Mouse (Mus musculus) midbrain, embryonic 15.5 days (tissue): ENCODE measurements around the gene Tmem38b. TPM values are rescaled to one million over a fixed set of nuclear protein-coding genes. Genes with fewer than 3 reads are reported as not detected.
A peak's percentile ranks its signal among the peaks of the same experiment; 100 is the strongest.
"Not testable (repeated sequence)": the region's sequence is repeated elsewhere in the genome, so short reads cannot be mapped to it uniquely, and the experiment has no call there.

Source experiments
- ATAC-seq: fragments of 200-750 bp; cut with Nextera tagmentation; replicated peaks from 2 replicates; pipeline ENCODE4 v1.8.0; 2017; ENCODE audit warnings: moderate TSS enrichment
- H3K27ac ChIP-seq: fragments of 300-500 bp; sonication (generic); 2 replicates; pipeline ENCODE4 v1.5.1; 2015; ENCODE audit warnings: mild to moderate bottlenecking, inconsistent platforms
- H3K27me3 ChIP-seq: fragments of 300-500 bp; sonication (generic); replicated peaks from 2 replicates; pipeline ENCODE4 v1.6.1; 2015; ENCODE audit warnings: inconsistent platforms
- H3K36me3 ChIP-seq: fragments of 300-500 bp; sonication (generic); replicated peaks from 2 replicates; pipeline ENCODE4 v1.6.1; 2015; ENCODE audit warnings: inconsistent platforms
- H3K4me1 ChIP-seq: fragments of 300-500 bp; sonication (generic); 2 replicates; pipeline ENCODE4 v1.6.1; 2015; ENCODE audit warnings: inconsistent platforms
- H3K4me2 ChIP-seq: fragments of 300-500 bp; sonication (generic); 2 replicates; pipeline ENCODE4 v1.6.1; 2015; ENCODE audit warnings: inconsistent platforms, mild to moderate bottlenecking, moderate library complexity
- H3K4me3 ChIP-seq: fragments of 300-500 bp; sonication (generic); 2 replicates; pipeline ENCODE4 v1.5.1; 2015; ENCODE audit warnings: mild to moderate bottlenecking, inconsistent platforms
- H3K9ac ChIP-seq: fragments of 300-500 bp; sonication (generic); 2 replicates; pipeline ENCODE4 v1.6.1; 2015; ENCODE audit warnings: mild to moderate bottlenecking, inconsistent platforms
- H3K9me3 ChIP-seq: fragments of 300-500 bp; sonication (generic); 2 replicates; pipeline ENCODE4 v1.6.1; 2016; ENCODE audit warnings: inconsistent platforms
- WGBS: fragments of 180-500 bp; shearing (Covaris S2); methylation state at CpG from one replicate; pipeline ENCODE4 v1.1.7; 2015; ENCODE audit warnings: mixed read lengths; 5-methylcytosine and 5-hydroxymethylcytosine counted together
- polyA plus RNA-seq: library from polyadenylated mRNA; unstranded; fragments of >200 nt; fragmentation: Nextera tagmentation; extraction: Ambion mirVana; gene quantifications from 2 replicates; pipeline ENCODE4 v1.2.1, GENCODE M21; 2015

The Tmem38b gene
- polyA plus RNA-seq, 1 experiment from 2014 or later, result 7.4 TPM

- Histone ChIP-seq H3K4me3 (no peak overlapping the region), H3K4me2 (no peak overlapping the region), H3K4me1 (peaks cover 22% of the 10 kb centered on the region), H3K9ac (no peak overlapping the region), H3K27ac (no peak overlapping the region), H3K27me3 (no peaks in the 10 kb centered on the region), H3K36me3 (no peaks in the 10 kb centered on the region), H3K9me3 (no peaks in the 10 kb centered on the region)
- WGBS, result 36% methylated on average over 7 of the region's 7 CpGs
- ATAC-seq, result no peak
Measured at GRCm38 (mm10) chr4:53798896-53799676, 26.8 kb upstream of the Tmem38b start.

DNA sequence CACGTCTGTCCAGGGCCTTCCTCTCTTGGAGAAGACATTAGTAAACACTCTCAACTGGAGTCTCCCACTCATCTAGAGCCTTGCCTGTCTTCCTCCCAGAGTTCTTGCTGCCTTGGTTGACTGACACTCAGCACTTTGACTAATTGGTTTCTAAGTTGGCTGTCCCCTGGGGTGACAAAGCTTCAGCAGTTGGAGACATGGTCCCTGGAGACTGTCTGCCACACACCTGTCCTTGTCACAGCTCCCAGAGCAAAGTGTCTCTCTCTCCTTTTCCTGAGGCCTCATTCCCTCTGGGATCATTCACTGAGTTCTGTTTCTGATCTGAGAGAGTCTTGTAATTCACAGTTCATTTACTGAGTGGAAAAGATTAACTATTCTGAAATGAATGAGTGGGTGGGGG, 26.1 kb upstream of the Tmem38b start:
- H3K36me3 ChIP-seq, result no peaks in the 10 kb centered on the region
- no peaks in the 10 kb centered on the region for H3K27me3 ChIP-seq
- H3K9me3 ChIP-seq, result no peaks in the 10 kb centered on the region
- H3K9ac ChIP-seq, result no peak overlapping the region
- no peak overlapping the region for H3K27ac ChIP-seq
- no peak overlapping the region for H3K4me3 ChIP-seq
- WGBS, result 44% methylated on average over 1 of the region's 1 CpGs
- ATAC-seq, result no peak; the same call in 1 of the 2 replicates
- peaks cover 22% of the 10 kb centered on the region for H3K4me1 ChIP-seq
- no peak overlapping the region for H3K4me2 ChIP-seq

DNA sequence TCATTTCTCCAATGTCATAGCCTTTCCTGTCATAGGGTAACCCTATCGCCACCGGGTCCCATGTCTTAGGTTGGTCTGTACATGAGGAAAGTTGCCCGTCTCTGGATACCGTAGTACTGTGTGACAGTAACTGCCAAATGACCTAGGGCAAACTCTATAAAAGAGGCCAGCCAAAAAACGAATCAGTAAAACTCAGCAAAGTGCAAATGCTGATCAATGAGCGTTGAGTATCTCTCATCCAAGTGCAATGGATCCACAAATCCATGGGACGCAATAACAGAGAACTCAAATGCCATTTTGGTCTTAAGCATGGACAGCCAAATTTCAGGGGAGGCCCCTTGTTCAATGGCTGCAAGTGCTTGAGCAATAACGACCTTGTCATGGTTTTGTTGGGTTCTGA, 22.2 kb upstream of the Tmem38b start:
- 92% methylated on average over 8 of the region's 8 CpGs for WGBS
- H3K9me3 ChIP-seq, H3K4me2 ChIP-seq, H3K36me3 ChIP-seq, ATAC-seq, H3K27me3 ChIP-seq, H3K9ac ChIP-seq, H3K4me3 ChIP-seq, H3K4me1 ChIP-seq, H3K27ac ChIP-seq: not testable (repeated sequence)

DNA sequence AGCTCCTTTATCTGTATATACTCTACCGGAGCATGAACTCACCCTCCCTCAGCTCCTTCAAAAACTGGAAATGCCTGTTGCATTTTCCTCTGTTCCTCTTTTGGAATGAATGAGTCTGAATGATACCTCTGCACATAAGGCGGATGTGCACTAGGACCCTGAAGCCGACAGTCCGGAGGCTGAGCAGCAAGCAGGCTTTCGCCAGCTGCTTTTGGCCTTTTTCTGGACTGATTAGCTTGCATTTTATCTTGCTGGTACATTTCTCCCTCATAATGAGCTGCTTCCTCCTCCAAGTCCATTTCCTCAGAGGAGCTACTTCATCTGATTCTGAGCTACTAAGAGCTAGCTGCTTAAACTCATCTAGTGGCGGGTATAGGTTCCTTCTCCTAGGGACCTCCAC, 19.4 kb upstream of the Tmem38b start:
- H3K4me3 ChIP-seq, H3K9ac ChIP-seq, H3K36me3 ChIP-seq, H3K4me2 ChIP-seq, H3K9me3 ChIP-seq, H3K27me3 ChIP-seq, ATAC-seq, H3K27ac ChIP-seq, H3K4me1 ChIP-seq: not testable (repeated sequence)
- 77% methylated on average over 6 of the region's 6 CpGs for WGBS

DNA sequence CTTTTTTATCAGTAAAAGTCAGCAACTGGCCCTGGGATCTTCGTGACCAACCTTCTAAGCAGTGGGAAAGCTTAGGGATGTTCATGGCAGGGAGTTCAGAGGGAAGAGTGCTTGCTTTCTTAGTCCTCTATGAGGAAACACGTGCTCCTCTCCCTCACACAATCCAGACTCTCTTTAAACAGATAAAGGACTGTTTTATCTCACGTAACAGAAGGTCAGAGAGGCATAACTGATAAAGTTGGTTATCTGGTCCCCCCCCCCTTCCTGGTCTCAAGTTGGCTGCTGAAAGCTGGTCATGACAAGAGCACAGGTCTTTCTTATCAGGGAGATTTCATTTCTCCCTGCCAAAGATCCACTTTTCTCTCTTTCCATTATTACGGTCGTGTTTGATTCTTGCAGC, 7.5 kb upstream of the Tmem38b start:
- no peaks in the 10 kb centered on the region for H3K27me3 ChIP-seq
- H3K4me2 ChIP-seq, result no peak overlapping the region
- no peaks in the 10 kb centered on the region for H3K4me1 ChIP-seq
- H3K9me3 ChIP-seq, result no peaks in the 10 kb centered on the region
- H3K4me3 ChIP-seq, result no peak overlapping the region
- 72% methylated on average over 5 of the region's 5 CpGs for WGBS
- ATAC-seq, result no peak
- no peak overlapping the region for H3K27ac ChIP-seq
- no peak overlapping the region for H3K9ac ChIP-seq
- H3K36me3 ChIP-seq, result no peaks in the 10 kb centered on the region

GRCm38 (mm10) chr4:53823697-53824096, 2.1 kb upstream of the Tmem38b start:
- Histone ChIP-seq H3K27me3 (no peaks in the 10 kb centered on the region), H3K4me2 (no peak overlapping the region), H3K36me3 (no peaks in the 10 kb centered on the region), H3K4me1 (peaks cover 14% of the 10 kb centered on the region), H3K9ac (no peak overlapping the region), H3K4me3 (no peak overlapping the region), H3K27ac (no peak overlapping the region), H3K9me3 (no peaks in the 10 kb centered on the region)
- no peak for ATAC-seq
- 50% methylated on average over 6 of the region's 6 CpGs for WGBS

- ATAC-seq, result no peak
- H3K4me3 ChIP-seq, result no peak overlapping the region
- WGBS, result 69% methylated on average over 4 of the region's 4 CpGs
Measured at GRCm38 (mm10) chr4:53824831-53825230, 1.0 kb upstream of the Tmem38b start.

DNA sequence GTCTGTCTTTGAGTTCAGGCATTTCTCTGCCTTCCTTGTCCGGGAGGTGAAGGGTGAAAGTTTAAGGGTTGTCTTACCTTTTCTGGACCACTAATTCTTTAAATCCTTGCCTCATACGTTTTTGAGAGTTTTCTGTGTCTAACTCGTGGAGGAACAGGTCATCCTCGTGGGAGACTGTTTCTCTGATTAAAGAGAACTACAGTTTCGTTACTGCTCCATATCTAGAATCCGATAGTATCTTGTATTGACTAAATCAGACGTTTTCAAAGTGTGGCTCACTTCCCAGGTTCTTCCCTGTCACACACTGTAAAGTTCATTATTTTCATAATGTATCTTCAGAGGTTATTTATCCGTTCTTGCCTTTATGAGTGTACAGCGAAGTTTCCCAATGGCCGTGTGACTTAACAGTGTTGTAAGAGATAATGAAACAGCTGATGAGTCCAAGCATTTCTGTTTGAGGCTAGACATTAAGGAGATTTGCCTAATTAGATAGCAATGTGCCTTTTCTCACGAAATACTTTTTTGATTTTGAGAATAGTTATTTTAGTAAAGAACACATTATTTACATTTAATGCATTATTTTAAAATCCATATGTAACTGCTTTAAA, 900 bp downstream of the Tmem38b start:
- Histone ChIP-seq H3K27ac (peak overlapping the region; percentile 86; the same call in 1 of the 2 replicates), H3K9ac (peak overlapping the region; percentile 82; the same call in 1 of the 2 replicates)
- 7% methylated on average over 11 of the region's 11 CpGs for WGBS

More at GRCm38 (mm10) chr4:53824831-53825230, 1.0 kb upstream of the Tmem38b start:
- H3K27me3 ChIP-seq, result no peaks in the 10 kb centered on the region
- no peak overlapping the region for H3K4me2 ChIP-seq
- no peaks in the 10 kb centered on the region for H3K36me3 ChIP-seq
- no peak overlapping the region for H3K9ac ChIP-seq
- peaks cover 14% of the 10 kb centered on the region for H3K4me1 ChIP-seq
- H3K9me3 ChIP-seq, result no peaks in the 10 kb centered on the region
- no peak overlapping the region for H3K27ac ChIP-seq

DNA sequence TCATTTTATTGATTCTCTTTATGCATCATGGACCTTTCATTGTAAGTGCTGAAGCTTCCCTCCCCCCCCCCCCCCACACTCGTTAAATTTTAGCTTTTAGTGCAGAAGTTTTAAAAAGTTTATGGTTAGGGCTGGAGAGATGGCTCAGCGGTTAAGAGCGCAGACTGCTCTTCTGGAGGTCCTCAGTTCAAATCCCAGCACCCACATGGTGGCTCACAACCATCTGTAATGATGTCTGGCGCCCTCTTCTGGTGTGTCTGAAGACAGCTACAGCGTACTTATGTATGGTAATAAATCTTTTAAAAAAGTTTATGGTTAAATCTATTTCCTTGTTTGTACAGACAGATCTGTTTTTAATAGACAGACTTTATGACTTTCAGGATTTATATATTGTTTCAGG, 2.0 kb downstream of the Tmem38b start:
- H3K27me3 ChIP-seq, result no peaks in the 10 kb centered on the region
- no peak for ATAC-seq
- H3K4me2 ChIP-seq, result no peak overlapping the region
- H3K4me3 ChIP-seq, result no peak overlapping the region
- peaks cover 14% of the 10 kb centered on the region for H3K4me1 ChIP-seq
- 93% methylated on average over 5 of the region's 5 CpGs for WGBS
- H3K36me3 ChIP-seq, result no peaks in the 10 kb centered on the region
- H3K27ac ChIP-seq, result no peak overlapping the region
- no peak overlapping the region for H3K9ac ChIP-seq
- no peaks in the 10 kb centered on the region for H3K9me3 ChIP-seq

More for the DNA sequence above, 900 bp downstream of the Tmem38b start:
- H3K27me3 ChIP-seq, result no peaks in the 10 kb centered on the region
- peaks cover 14% of the 10 kb centered on the region for H3K4me1 ChIP-seq
- H3K4me3 ChIP-seq, result peak overlapping the region; percentile 89
- H3K9me3 ChIP-seq, result no peaks in the 10 kb centered on the region
- H3K36me3 ChIP-seq, result no peaks in the 10 kb centered on the region
- ATAC-seq, result no peak
- peak overlapping the region; percentile 74 for H3K4me2 ChIP-seq

- Histone ChIP-seq H3K9me3 (no peaks in the 10 kb centered on the region), H3K36me3 (no peaks in the 10 kb centered on the region), H3K4me1 (peaks cover 14% of the 10 kb centered on the region), H3K4me2 (no peak overlapping the region), H3K27me3 (no peaks in the 10 kb centered on the region), H3K9ac (no peak overlapping the region), H3K4me3 (no peak overlapping the region), H3K27ac (no peak overlapping the region)
- no peak for ATAC-seq
- 86% methylated on average over 3 of the region's 3 CpGs for WGBS
Measured at GRCm38 (mm10) chr4:53828914-53829313, 3.1 kb downstream of the Tmem38b start.

DNA sequence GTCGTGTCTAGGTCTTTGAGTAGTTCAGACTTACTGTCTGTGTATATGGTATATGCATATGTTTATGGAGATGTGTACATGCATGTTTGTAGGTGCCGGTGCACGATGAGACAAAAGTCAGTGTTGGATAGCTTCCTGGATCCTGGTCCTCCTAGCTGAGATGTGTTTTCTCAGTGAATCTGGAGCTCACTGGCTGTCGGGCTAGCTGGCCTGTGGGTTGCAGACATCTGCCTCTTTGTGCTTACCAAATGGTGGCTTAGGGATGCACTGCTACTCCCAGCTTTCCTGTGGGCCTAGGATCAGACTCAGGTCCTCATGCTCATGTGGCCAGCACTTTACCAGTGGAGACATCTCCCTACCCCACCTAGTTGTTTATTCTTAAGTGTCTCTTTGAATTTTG, 4.2 kb downstream of the Tmem38b start:
- Histone ChIP-seq H3K4me2 (no peak overlapping the region), H3K9ac (no peak overlapping the region), H3K27ac (no peak overlapping the region), H3K36me3 (no peaks in the 10 kb centered on the region), H3K4me3 (no peak overlapping the region), H3K4me1 (peaks cover 14% of the 10 kb centered on the region), H3K27me3 (no peaks in the 10 kb centered on the region), H3K9me3 (no peaks in the 10 kb centered on the region)
- WGBS, result 91% methylated on average over 4 of the region's 4 CpGs
- no peak for ATAC-seq

GRCm38 (mm10) chr4:53830579-53830978, 4.7 kb downstream of the Tmem38b start:
- Histone ChIP-seq H3K4me3 (no peak overlapping the region), H3K4me1 (peaks cover 11% of the 10 kb centered on the region), H3K27me3 (no peaks in the 10 kb centered on the region), H3K9me3 (no peaks in the 10 kb centered on the region), H3K27ac (no peak overlapping the region), H3K4me2 (no peak overlapping the region), H3K36me3 (no peaks in the 10 kb centered on the region), H3K9ac (no peak overlapping the region)
- 95% methylated on average over 2 of the region's 2 CpGs for WGBS
- no peak for ATAC-seq

- Histone ChIP-seq H3K9ac (no peak overlapping the region), H3K4me3 (no peak overlapping the region), H3K27me3 (no peaks in the 10 kb centered on the region), H3K36me3 (no peaks in the 10 kb centered on the region), H3K27ac (no peak overlapping the region), H3K9me3 (no peaks in the 10 kb centered on the region), H3K4me2 (no peak overlapping the region), H3K4me1 (peaks cover 7% of the 10 kb centered on the region)
- WGBS, result 33% methylated on average over 3 of the region's 3 CpGs
- ATAC-seq, result no peak
Measured at GRCm38 (mm10) chr4:53832321-53832720, 6.5 kb downstream of the Tmem38b start.
